Mouse (Mus musculus): ENCODE data around the gene Egln2. TPM values are rescaled to one million over a fixed set of nuclear protein-coding genes. Genes with fewer than 3 reads are reported as not detected.
A peak's percentile ranks its signal among the peaks of the same experiment; 100 is the strongest.

Gene Egln2
- polyA plus RNA-seq, 1 experiment = 84.9 TPM

DNA sequence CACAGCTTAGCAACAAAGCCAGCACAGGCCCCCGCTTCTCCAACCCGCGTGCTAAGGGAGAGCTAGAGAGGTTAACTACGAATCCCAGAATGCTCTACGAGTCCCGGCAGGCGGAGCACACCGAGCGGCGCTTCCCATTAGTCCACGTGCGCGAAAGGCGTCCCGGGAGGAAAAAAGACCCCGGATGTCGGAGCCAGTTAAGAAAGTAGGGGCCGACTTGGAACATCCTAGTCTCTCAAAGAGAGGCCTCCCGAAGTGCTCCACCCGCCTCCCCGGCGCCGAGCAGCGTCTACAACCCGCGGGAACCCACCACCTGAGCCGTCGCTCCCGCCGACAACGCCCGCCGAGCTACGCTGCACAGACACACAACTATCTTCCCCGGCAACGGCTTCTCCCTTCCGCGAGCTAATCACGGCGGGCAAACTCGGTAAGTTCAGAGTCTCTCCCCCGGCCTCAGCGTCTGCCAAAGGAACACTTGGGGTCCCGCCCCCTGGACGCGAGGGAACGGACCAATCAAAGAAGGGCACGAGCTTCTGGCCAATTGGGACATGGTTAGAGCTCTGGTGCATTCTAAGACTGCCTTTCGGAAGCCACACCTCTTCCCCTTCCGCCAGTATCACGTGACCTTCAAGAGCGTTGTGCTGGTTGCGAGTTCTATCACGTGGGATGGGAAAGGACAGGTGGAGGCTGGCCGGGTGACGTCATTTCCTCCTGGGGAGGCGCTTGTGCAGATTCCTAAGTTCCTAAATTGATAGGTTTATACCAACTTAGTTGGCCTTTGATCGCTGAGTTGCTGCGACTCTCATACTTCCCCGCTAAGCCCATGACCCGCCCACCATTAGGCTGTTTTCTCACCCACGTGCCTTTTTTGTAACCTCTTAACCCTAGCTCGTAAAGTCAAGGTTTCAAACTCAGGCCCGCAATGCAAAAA, 29.3 kb upstream of the Egln2 start, which contains the start of the genes BC024978 and Snrpa:
TSS of gene BC024978 (plus strand) at position 101 of the 931 bp plus-strand sequence.
TSS of gene Snrpa (minus strand) at position 591 of the 931 bp plus-strand sequence.
- under 1% methylated on average over 64 of the region's 64 CpGs for WGBS
- Histone ChIP-seq H3K4me1 (ENCODE audit: control insufficient read depth, insufficient read depth, low read length) (peaks cover 4% of the 10 kb centered on the region; the same call in 1 of the 2 replicates), H3K36me3 (ENCODE audit: control insufficient read depth, insufficient read depth, low read length) (no peaks in the 10 kb centered on the region), H3K4me3 (ENCODE audit: insufficient read depth, low read depth, low read length) (peak within 1 kb of the TSS; percentile 80), H3K27me3 (replicated peaks; ENCODE audit: control insufficient read depth, insufficient read depth, low read length) (no peaks in the 10 kb centered on the region), H3K27ac (ENCODE audit: insufficient read depth, low read depth, low read length) (peak within 1 kb of the TSS; percentile 93)
- no peak for TF ChIP-seq CTCF (conservative IDR thresholded peaks at IDR 0.05; ENCODE audit: insufficient read depth, insufficient read length, low read depth, low read length)
- peak; percentile 49 for TF ChIP-seq POLR2A (IDR thresholded peaks at IDR 0.05; ENCODE audit: low read depth, low read length)
- DNase-seq = peak; percentile 100

DNA sequence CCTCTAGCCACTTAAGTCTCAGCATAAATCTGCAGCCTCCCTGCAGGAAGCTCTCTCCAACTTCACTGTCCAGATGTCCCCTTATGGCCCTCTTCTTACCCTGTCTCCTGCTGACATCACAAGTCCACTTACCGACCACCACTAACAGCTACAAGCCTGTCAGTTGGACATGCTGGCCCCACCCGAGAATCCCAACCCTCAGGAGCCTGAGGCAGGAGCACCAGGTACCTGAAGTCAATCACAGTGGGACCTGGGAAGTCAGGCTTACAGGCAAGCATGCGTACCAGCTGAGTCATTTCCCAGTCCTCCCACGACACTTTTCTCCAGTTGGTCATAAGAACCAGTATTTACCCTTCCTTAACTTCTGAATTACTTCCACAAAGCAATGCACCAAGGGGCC, 27.1 kb upstream of the Egln2 start:
- Histone ChIP-seq H3K4me3 (ENCODE audit: insufficient read depth, low read depth, low read length) (no peak overlapping the region), H3K36me3 (ENCODE audit: control insufficient read depth, insufficient read depth, low read length) (peaks cover 3% of the 10 kb centered on the region; the same call in 1 of the 2 replicates), H3K27ac (ENCODE audit: insufficient read depth, low read depth, low read length) (no peak overlapping the region), H3K4me1 (ENCODE audit: control insufficient read depth, insufficient read depth, low read length) (peaks cover 4% of the 10 kb centered on the region; the same call in 1 of the 2 replicates), H3K27me3 (replicated peaks; ENCODE audit: control insufficient read depth, insufficient read depth, low read length) (no peaks in the 10 kb centered on the region)
- WGBS = 63% methylated on average over 4 of the region's 4 CpGs
- TF ChIP-seq CTCF (conservative IDR thresholded peaks at IDR 0.05; ENCODE audit: insufficient read depth, insufficient read length, low read depth, low read length) (no peak), POLR2A (IDR thresholded peaks at IDR 0.05; ENCODE audit: low read depth, low read length) (no peak)
- DNase-seq = no peak

DNA sequence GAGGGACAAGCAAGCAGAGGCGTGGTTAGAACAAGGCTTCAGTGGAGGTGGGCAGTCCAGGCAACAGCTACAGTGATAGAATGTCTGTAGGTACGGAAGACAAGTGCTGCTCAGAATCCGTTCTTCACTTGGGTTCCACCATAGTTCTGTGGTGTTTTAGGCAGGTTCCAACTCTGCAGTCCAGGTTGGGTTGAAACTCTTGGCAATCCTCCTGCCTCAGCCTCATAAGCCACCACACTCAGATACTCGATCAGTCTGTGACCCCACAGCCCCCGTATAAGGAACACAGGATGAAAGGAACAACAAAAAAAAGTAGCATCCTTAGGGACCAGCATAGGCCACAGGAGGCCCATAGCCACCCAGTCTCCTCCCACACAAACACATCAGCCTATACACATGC, 25.8 kb upstream of the Egln2 start:
- H3K27ac ChIP-seq (ENCODE audit: insufficient read depth, low read depth, low read length) = no peak overlapping the region
- H3K4me1 ChIP-seq (ENCODE audit: control insufficient read depth, insufficient read depth, low read length) = peaks cover 4% of the 10 kb centered on the region; the same call in 1 of the 2 replicates
- TF ChIP-seq POLR2A (IDR thresholded peaks at IDR 0.05; ENCODE audit: low read depth, low read length) (no peak), CTCF (conservative IDR thresholded peaks at IDR 0.05; ENCODE audit: insufficient read depth, insufficient read length, low read depth, low read length) (no peak)
- WGBS = 94% methylated on average over 5 of the region's 5 CpGs
- no peak for DNase-seq
- peaks cover 3% of the 10 kb centered on the region; the same call in 1 of the 2 replicates for H3K36me3 ChIP-seq (ENCODE audit: control insufficient read depth, insufficient read depth, low read length)
- no peaks in the 10 kb centered on the region for H3K27me3 ChIP-seq (replicated peaks; ENCODE audit: control insufficient read depth, insufficient read depth, low read length)
- H3K4me3 ChIP-seq (ENCODE audit: insufficient read depth, low read depth, low read length) = no peak overlapping the region

DNA sequence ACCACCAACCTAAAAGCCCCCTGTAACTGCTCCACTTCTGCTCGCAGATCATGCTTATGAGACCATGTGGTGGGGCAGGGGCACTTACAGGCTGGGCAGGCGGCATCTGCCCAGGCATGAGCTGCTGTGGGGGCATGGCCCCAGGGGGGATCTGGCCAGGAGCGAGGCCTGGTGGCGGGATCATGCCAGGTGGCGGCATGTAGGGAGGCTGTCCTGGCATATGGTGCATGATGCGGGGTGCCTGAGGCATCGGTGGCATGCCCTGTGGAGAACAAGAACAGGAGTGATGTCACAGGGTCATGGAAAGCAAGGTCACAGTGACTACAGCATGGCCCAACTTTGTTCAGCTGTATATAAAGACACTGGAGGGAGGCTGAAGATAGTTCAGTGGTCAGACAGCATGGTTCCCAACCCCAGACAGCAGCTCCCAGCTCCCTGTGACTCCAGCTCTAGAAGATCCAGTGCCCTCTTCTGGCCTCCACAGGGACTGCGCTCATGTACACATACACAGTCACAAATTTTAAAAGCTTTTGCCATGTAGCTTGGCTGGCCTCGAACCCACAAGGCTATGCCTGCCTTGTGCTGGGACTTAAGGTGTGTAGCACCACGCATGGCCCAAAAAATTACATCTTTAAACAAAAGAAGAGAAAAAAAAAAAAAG, 22.8 kb upstream of the Egln2 start:
- no peaks in the 10 kb centered on the region for H3K27me3 ChIP-seq (replicated peaks; ENCODE audit: control insufficient read depth, insufficient read depth, low read length)
- TF ChIP-seq CTCF (conservative IDR thresholded peaks at IDR 0.05; ENCODE audit: insufficient read depth, insufficient read length, low read depth, low read length) = peak; percentile 40; the same call in 1 of the 2 replicates
- TF ChIP-seq POLR2A (IDR thresholded peaks at IDR 0.05; ENCODE audit: low read depth, low read length) = no peak
- H3K4me1 ChIP-seq (ENCODE audit: control insufficient read depth, insufficient read depth, low read length) = no peaks in the 10 kb centered on the region; the same call in 1 of the 2 replicates
- H3K4me3 ChIP-seq (ENCODE audit: insufficient read depth, low read depth, low read length) = no peak overlapping the region
- H3K36me3 ChIP-seq (ENCODE audit: control insufficient read depth, insufficient read depth, low read length) = peaks cover 3% of the 10 kb centered on the region; the same call in 1 of the 2 replicates
- WGBS = 97% methylated on average over 10 of the region's 10 CpGs
- no peak overlapping the region for H3K27ac ChIP-seq (ENCODE audit: insufficient read depth, low read depth, low read length)
- peak; percentile 21 for DNase-seq

DNA sequence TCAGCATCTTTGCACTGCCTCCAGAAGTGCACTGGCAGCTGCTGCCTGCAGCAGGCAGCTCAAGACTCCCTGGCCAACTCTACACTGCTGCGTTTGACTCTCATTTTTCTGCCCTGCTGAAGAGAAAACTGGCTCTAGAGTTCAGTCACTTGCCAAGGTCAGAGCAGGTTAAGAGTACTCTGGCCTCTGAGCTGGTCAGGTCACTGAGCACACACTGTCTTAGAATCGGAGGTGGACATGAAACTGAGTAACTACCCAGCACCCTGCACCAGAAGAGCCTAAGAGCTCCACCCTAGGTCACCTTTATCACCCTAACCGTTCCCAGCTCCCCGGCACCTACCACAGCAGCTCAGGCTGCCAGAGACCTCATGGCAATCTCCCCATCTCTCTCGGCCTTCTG, 19.4 kb upstream of the Egln2 start:
- 43% methylated on average over 5 of the region's 5 CpGs for WGBS
- Histone ChIP-seq H3K27ac (ENCODE audit: insufficient read depth, low read depth, low read length) (no peak overlapping the region), H3K36me3 (ENCODE audit: control insufficient read depth, insufficient read depth, low read length) (peaks cover 3% of the 10 kb centered on the region; the same call in 1 of the 2 replicates), H3K4me3 (ENCODE audit: insufficient read depth, low read depth, low read length) (no peak overlapping the region), H3K27me3 (replicated peaks; ENCODE audit: control insufficient read depth, insufficient read depth, low read length) (no peaks in the 10 kb centered on the region), H3K4me1 (ENCODE audit: control insufficient read depth, insufficient read depth, low read length) (peaks cover 2% of the 10 kb centered on the region)
- DNase-seq = peak; percentile 72
- TF ChIP-seq CTCF (conservative IDR thresholded peaks at IDR 0.05; ENCODE audit: insufficient read depth, insufficient read length, low read depth, low read length) (no peak), POLR2A (IDR thresholded peaks at IDR 0.05; ENCODE audit: low read depth, low read length) (no peak)

DNA sequence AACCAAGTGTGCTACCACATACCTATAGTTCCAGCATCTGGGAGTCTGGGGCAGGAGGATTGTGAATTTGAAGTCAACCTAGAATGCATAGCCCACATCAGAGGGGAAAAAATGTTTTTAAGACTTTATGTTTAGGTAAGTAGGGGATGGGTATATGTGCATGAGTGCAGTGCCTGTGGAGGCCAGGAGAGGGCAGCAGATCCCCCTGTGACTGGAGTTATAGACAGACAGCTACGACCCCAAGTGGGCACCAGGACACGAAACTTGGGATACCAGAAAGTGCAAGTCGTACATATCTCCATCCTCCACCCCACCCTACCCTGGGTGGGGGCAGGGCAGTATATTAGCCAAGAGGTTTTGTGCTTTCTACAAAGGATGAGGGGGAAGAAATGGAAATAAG, 18.4 kb upstream of the Egln2 start:
- WGBS = 55% methylated on average over 3 of the region's 3 CpGs

More for the DNA sequence above, 18.4 kb upstream of the Egln2 start:
- TF ChIP-seq POLR2A (IDR thresholded peaks at IDR 0.05; ENCODE audit: low read depth, low read length) (no peak), CTCF (conservative IDR thresholded peaks at IDR 0.05; ENCODE audit: insufficient read depth, insufficient read length, low read depth, low read length) (peak; percentile 80)
- Histone ChIP-seq H3K4me3 (ENCODE audit: insufficient read depth, low read depth, low read length) (no peak overlapping the region), H3K4me1 (ENCODE audit: control insufficient read depth, insufficient read depth, low read length) (peaks cover 7% of the 10 kb centered on the region), H3K36me3 (ENCODE audit: control insufficient read depth, insufficient read depth, low read length) (peaks cover 3% of the 10 kb centered on the region; the same call in 1 of the 2 replicates), H3K27me3 (replicated peaks; ENCODE audit: control insufficient read depth, insufficient read depth, low read length) (no peaks in the 10 kb centered on the region), H3K27ac (ENCODE audit: insufficient read depth, low read depth, low read length) (no peak overlapping the region)
- no peak for DNase-seq

All from kidney, adult 2 months (tissue).